Mouse (Mus musculus) olfactory bulb, adult 2 months (tissue): Measurements from ENCODE around the gene Gja5. TPM values are rescaled to one million over a fixed set of nuclear protein-coding genes. Genes with fewer than 3 reads are reported as not detected.

Source experiments
- H3K27ac ChIP-seq: fragments of 200-500 bp; 2 replicates; pipeline ENCODE4 v1.5.1; 2012; ENCODE audit warnings: low read depth, low read length; ENCODE audit not compliant: insufficient read depth
- H3K4me1 ChIP-seq: fragments of 200-500 bp; 2 replicates; pipeline ENCODE4 v1.6.1; 2012; ENCODE audit warnings: low read length; ENCODE audit not compliant: control insufficient read depth, insufficient read depth
- H3K4me3 ChIP-seq: fragments of 200-500 bp; 2 replicates; pipeline ENCODE4 v1.5.1; 2012; ENCODE audit warnings: mild to moderate bottlenecking, low read depth, low read length, moderate library complexity; ENCODE audit not compliant: insufficient read depth
- CTCF ChIP-seq: fragments of 200-500 bp; IDR thresholded peaks from 2 replicates; pipeline ENCODE4 v1.5.1; 2012; ENCODE audit warnings: low read depth, mild to moderate bottlenecking, low read length, moderate library complexity; ENCODE audit not compliant: insufficient read depth
- POLR2A ChIP-seq: fragments of 200-500 bp; IDR thresholded peaks from 2 replicates; pipeline ENCODE4 v1.6.1; 2012; ENCODE audit warnings: mild to moderate bottlenecking, low read depth, low read length, moderate library complexity; ENCODE audit not compliant: insufficient read depth
- WGBS: fragments of 180-500 bp; shearing (Covaris S2); methylation state at CpG from one replicate; pipeline ENCODE4 v1.1.7; 2018; 5-methylcytosine and 5-hydroxymethylcytosine counted together
- polyA plus RNA-seq: library from polyadenylated mRNA; stranded (reverse); fragments of >200 nt; gene quantifications from 2 replicates; pipeline ENCODE4 v1.2.4, GENCODE M21; 2012; ENCODE audit warnings: low replicate concordance; ENCODE audit not compliant: missing spikeins, insufficient read depth, insufficient read length

Gene Gja5
- not detected in 2 replicates for polyA plus RNA-seq

GRCm38 (mm10) chr3:96904393-96904792, at the start of gene Gja5:
Gene Gja5, plus strand, starts transcription at chr3:96904693.
- no peak for TF ChIP-seq POLR2A
- TF ChIP-seq CTCF, result no peak
- Histone ChIP-seq H3K27ac (peak within 1 kb of the TSS; percentile 12; the same call in 1 of the 2 replicates), H3K4me3 (peak within 1 kb of the TSS; percentile 74), H3K4me1 (no peaks in the 10 kb centered on the region)
- WGBS, result 5% methylated on average over 14 of the region's 14 CpGs

DNA sequence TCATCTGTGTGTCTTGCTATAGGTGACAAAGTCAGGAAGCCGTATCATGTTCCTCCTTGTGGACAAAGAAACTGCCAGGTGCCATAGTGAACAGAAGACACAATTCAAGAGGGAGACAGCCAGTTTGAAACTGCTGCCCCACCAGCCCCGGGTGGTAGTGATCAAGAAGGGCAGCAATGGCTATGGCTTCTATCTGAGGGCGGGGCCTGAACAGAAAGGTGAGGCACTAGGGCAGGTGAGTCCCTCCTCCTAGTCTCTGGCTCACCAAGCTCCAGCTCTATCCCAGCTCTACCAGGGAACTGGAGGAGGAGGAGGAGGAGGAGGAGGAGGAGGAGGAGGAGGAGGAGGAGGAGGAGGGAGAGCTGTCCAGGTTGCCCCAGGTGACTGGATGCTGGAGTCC, 48.7 kb upstream of the Gja5 start:
- no peak overlapping the region for H3K27ac ChIP-seq
- H3K4me1 ChIP-seq, result no peaks in the 10 kb centered on the region
- WGBS, result 85% methylated on average over 3 of the region's 3 CpGs
- no peak for TF ChIP-seq CTCF
- no peak overlapping the region for H3K4me3 ChIP-seq

GRCm38 (mm10) chr3:96860498-96860897, 44.0 kb upstream of the Gja5 start:
- no peak overlapping the region for H3K4me3 ChIP-seq
- 92% methylated on average over 5 of the region's 5 CpGs for WGBS
- no peak for TF ChIP-seq POLR2A
- TF ChIP-seq CTCF, result no peak
- H3K27ac ChIP-seq, result no peak overlapping the region
- no peaks in the 10 kb centered on the region for H3K4me1 ChIP-seq

- H3K27ac ChIP-seq, result no peak overlapping the region
- no peak for TF ChIP-seq POLR2A
- no peak for TF ChIP-seq CTCF
- no peaks in the 10 kb centered on the region for H3K4me1 ChIP-seq
- no peak overlapping the region for H3K4me3 ChIP-seq
- WGBS, result 86% methylated on average over 3 of the region's 3 CpGs
Measured at GRCm38 (mm10) chr3:96867863-96868262, 36.6 kb upstream of the Gja5 start.

- 94% methylated on average over 8 of the region's 8 CpGs for WGBS
- Histone ChIP-seq H3K4me3 (no peak overlapping the region), H3K27ac (no peak overlapping the region), H3K4me1 (no peaks in the 10 kb centered on the region)
- TF ChIP-seq CTCF (no peak), POLR2A (no peak)
Measured at GRCm38 (mm10) chr3:96868566-96868965, 35.9 kb upstream of the Gja5 start.

DNA sequence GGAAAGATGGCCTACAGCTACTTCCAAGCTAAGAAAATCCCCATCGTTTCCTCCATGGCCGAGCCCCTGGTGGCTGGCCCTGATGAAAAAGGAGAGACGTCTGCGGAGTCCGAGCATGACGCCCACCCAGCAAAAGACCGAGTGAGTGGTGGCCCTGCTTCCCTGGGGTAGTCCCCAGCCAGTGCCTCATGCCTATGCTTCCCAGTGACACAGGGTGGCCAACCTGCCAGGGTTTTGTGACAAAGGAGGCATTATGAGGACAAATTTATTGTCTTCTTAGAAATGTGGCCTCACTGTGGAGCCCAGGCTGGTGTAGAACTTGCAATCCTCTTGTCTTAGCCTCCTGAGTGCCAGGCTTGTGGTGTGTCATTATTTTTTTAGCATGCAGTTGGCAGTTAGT, 35.4 kb upstream of the Gja5 start:
- no peak for TF ChIP-seq POLR2A
- TF ChIP-seq CTCF, result no peak
- WGBS, result 91% methylated on average over 7 of the region's 7 CpGs
- H3K4me3 ChIP-seq, result no peak overlapping the region
- H3K4me1 ChIP-seq, result no peaks in the 10 kb centered on the region
- H3K27ac ChIP-seq, result no peak overlapping the region

GRCm38 (mm10) chr3:96870270-96870669, 34.2 kb upstream of the Gja5 start:
- H3K27ac ChIP-seq, result no peak overlapping the region
- TF ChIP-seq CTCF (no peak), POLR2A (no peak)
- no peak overlapping the region for H3K4me3 ChIP-seq
- no peaks in the 10 kb centered on the region for H3K4me1 ChIP-seq
- 79% methylated on average over 2 of the region's 2 CpGs for WGBS

GRCm38 (mm10) chr3:96871070-96871469, 33.4 kb upstream of the Gja5 start:
- no peak overlapping the region for H3K27ac ChIP-seq
- TF ChIP-seq CTCF, result no peak
- no peak for TF ChIP-seq POLR2A
- 89% methylated on average over 8 of the region's 8 CpGs for whole genome bisulfite sequencing
- H3K4me1 ChIP-seq, result no peaks in the 10 kb centered on the region
- no peak overlapping the region for H3K4me3 ChIP-seq

DNA sequence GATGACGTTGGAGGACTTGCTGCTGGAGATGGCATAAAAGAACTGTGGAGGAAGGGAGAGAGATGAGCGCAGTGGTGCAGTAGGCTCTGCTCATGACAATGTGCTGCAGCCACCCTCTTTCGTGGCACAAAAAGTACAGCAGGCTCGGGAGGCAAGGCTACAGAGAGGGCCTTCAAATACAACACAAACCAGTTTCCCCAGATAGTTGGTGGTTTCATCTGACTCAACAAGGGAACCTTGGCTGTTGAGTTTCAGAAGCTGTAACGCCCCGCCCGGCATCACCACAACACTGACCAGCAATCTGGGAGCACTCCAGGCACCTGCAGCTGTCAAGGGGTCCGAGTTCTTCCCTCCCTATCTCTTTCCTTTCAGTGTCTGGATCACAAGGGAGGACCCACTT, 32.0 kb upstream of the Gja5 start:
- H3K4me3 ChIP-seq, result no peak overlapping the region
- WGBS, result 96% methylated on average over 8 of the region's 8 CpGs
- no peaks in the 10 kb centered on the region for H3K4me1 ChIP-seq
- no peak overlapping the region for H3K27ac ChIP-seq
- TF ChIP-seq CTCF, result no peak
- TF ChIP-seq POLR2A, result no peak

DNA sequence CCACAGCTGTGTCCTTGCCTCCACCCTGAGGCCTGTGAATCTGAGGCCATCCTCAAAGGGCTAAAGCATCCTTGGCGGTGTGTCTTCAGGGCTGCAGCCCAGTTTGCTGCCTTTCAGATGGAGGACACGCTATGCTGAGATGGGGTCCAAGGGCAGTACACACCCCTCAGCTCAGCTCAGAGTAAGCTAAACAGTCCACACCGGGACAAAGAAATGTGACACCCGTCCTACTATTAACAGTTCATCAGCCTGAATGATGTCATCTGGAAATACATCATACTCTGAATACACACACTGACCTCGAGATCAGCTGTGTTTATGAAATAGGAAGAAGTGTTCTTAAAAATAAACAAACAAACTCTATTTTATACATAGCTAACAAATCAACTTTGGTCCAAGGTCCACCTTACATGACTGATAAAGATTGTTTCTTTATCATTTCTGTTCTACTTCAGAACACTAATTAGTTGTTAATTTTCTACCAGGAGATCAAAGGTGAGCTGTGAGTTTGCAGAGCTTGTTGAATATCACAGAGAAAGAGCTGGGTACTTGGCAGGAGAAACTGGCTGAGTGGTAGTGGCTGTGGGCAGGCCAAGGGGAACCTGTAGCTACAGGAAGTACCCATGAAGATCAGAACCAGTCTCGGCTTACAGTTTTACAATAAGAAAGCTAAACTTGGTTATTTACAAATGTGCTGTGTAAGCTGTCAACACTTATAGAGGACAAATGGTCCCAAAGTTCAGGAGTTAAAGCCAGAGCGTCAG, 29.5 kb upstream of the Gja5 start:
- Histone ChIP-seq H3K4me1 (no peaks in the 10 kb centered on the region), H3K27ac (no peak overlapping the region), H3K4me3 (no peak overlapping the region)
- no peak for TF ChIP-seq CTCF
- no peak for TF ChIP-seq POLR2A
- 86% methylated on average over 7 of the region's 7 CpGs for WGBS
